Mouse (Mus musculus): ENCODE results near the gene Itgb3. TPM values are rescaled to one million over a fixed set of nuclear protein-coding genes. Genes with fewer than 3 reads are reported as not detected.

The Itgb3 gene
- polyA plus RNA-seq, 1 experiment from 2014 or later: 6.2 TPM

- no peaks in the 10 kb centered on the region for H3K36me3 ChIP-seq
- H3K4me2 ChIP-seq: 0 out of 2 replicates have a peak overlapping the region, but pooled peaks have one; percentile 10
- WGBS: 25% methylated on average over 12 of the region's 12 CpGs
These were observed 17.9 kb downstream of the Itgb3 start for GRCm38 (mm10) chr11:104625453-104626402.

GRCm38 (mm10) chr11:104626635-104627034, 18.8 kb downstream of the Itgb3 start:
- Histone ChIP-seq H3K9me3 (no peaks in the 10 kb centered on the region), H3K4me1 (peaks cover 21% of the 10 kb centered on the region), H3K27ac (peak overlapping the region; percentile 60; the same call in 1 of the 2 replicates), H3K4me2 (no peak overlapping the region), H3K4me3 (replicated peaks) (no peak overlapping the region), H3K27me3 (replicated peaks) (no peaks in the 10 kb centered on the region), H3K9ac (no peak overlapping the region), H3K36me3 (no peaks in the 10 kb centered on the region)
- no peak for ATAC-seq (ENCODE audit: insufficient read depth, low FRiP score, low read depth)

More at GRCm38 (mm10) chr11:104625453-104626402, 17.9 kb downstream of the Itgb3 start:
- H3K9me3 ChIP-seq: no peaks in the 10 kb centered on the region
- peak; percentile 69 for ATAC-seq (ENCODE audit: insufficient read depth, low FRiP score, low read depth)
- no peak overlapping the region for H3K4me3 ChIP-seq (replicated peaks)
- H3K9ac ChIP-seq: no peak overlapping the region
- no peaks in the 10 kb centered on the region for H3K27me3 ChIP-seq (replicated peaks)
- peak overlapping the region; percentile 90 for H3K27ac ChIP-seq
- peaks cover 21% of the 10 kb centered on the region for H3K4me1 ChIP-seq

- no peak overlapping the region for H3K4me3 ChIP-seq (replicated peaks)
- H3K27me3 ChIP-seq (replicated peaks): no peaks in the 10 kb centered on the region
- H3K36me3 ChIP-seq: no peaks in the 10 kb centered on the region
- no peaks in the 10 kb centered on the region for H3K9me3 ChIP-seq
- WGBS: 44% methylated on average over 11 of the region's 11 CpGs
- ATAC-seq (ENCODE audit: insufficient read depth, low FRiP score, low read depth): no peak
- no peak overlapping the region for H3K4me2 ChIP-seq
- H3K4me1 ChIP-seq: peaks cover 21% of the 10 kb centered on the region
- peak overlapping the region; percentile 44; the same call in 1 of the 2 replicates for H3K27ac ChIP-seq
- H3K9ac ChIP-seq: no peak overlapping the region
These were observed 20.0 kb downstream of the Itgb3 start for GRCm38 (mm10) chr11:104627616-104628301.

- H3K4me2 ChIP-seq: no peak overlapping the region
- no peak overlapping the region for H3K27ac ChIP-seq
- no peak for ATAC-seq (ENCODE audit: insufficient read depth, low FRiP score, low read depth)
- no peaks in the 10 kb centered on the region for H3K36me3 ChIP-seq
- H3K27me3 ChIP-seq (replicated peaks): no peaks in the 10 kb centered on the region
- H3K9ac ChIP-seq: no peak overlapping the region
- no peak overlapping the region for H3K4me3 ChIP-seq (replicated peaks)
- H3K4me1 ChIP-seq: peaks cover 21% of the 10 kb centered on the region
- WGBS: 82% methylated on average over 5 of the region's 5 CpGs
- no peaks in the 10 kb centered on the region for H3K9me3 ChIP-seq
These were observed 20.8 kb downstream of the Itgb3 start for GRCm38 (mm10) chr11:104628566-104628965.

- no peaks in the 10 kb centered on the region for H3K9me3 ChIP-seq
- no peak overlapping the region for H3K4me3 ChIP-seq (replicated peaks)
- H3K27ac ChIP-seq: no peak overlapping the region
- no peaks in the 10 kb centered on the region for H3K36me3 ChIP-seq
- ATAC-seq (ENCODE audit: insufficient read depth, low FRiP score, low read depth): no peak
- no peak overlapping the region for H3K4me2 ChIP-seq
- peaks cover 11% of the 10 kb centered on the region for H3K4me1 ChIP-seq
- no peaks in the 10 kb centered on the region for H3K27me3 ChIP-seq (replicated peaks)
- WGBS: 70% methylated on average over 7 of the region's 7 CpGs
- no peak overlapping the region for H3K9ac ChIP-seq
These were observed 22.5 kb downstream of the Itgb3 start for GRCm38 (mm10) chr11:104630185-104630835.

- WGBS: 62% methylated on average over 1 of the region's 1 CpGs
- peaks cover 1% of the 10 kb centered on the region for H3K4me1 ChIP-seq
- no peak for ATAC-seq (ENCODE audit: insufficient read depth, low FRiP score, low read depth)
- H3K4me2 ChIP-seq: no peak overlapping the region
- H3K4me3 ChIP-seq (replicated peaks): no peak overlapping the region
- H3K27ac ChIP-seq: no peak overlapping the region
- no peak overlapping the region for H3K9ac ChIP-seq
- H3K36me3 ChIP-seq: no peaks in the 10 kb centered on the region
- H3K27me3 ChIP-seq (replicated peaks): no peaks in the 10 kb centered on the region
- no peaks in the 10 kb centered on the region for H3K9me3 ChIP-seq
These were observed 23.5 kb downstream of the Itgb3 start for GRCm38 (mm10) chr11:104631306-104631705.

GRCm38 (mm10) chr11:104637010-104637409, 29.2 kb downstream of the Itgb3 start:
- H3K27ac ChIP-seq: no peak overlapping the region
- no peak overlapping the region for H3K4me3 ChIP-seq (replicated peaks)
- H3K27me3 ChIP-seq (replicated peaks): no peaks in the 10 kb centered on the region
- no peak overlapping the region for H3K9ac ChIP-seq
- H3K36me3 ChIP-seq: no peaks in the 10 kb centered on the region
- ATAC-seq (ENCODE audit: insufficient read depth, low FRiP score, low read depth): no peak
- H3K4me2 ChIP-seq: no peak overlapping the region
- H3K4me1 ChIP-seq: no peaks in the 10 kb centered on the region
- WGBS: 88% methylated on average over 14 of the region's 14 CpGs
- no peaks in the 10 kb centered on the region for H3K9me3 ChIP-seq

- WGBS: 76% methylated on average over 5 of the region's 5 CpGs
These were observed 30.2 kb downstream of the Itgb3 start for GRCm38 (mm10) chr11:104638006-104638405.

GRCm38 (mm10) chr11:104638906-104639305, 31.1 kb downstream of the Itgb3 start:
- ATAC-seq (ENCODE audit: insufficient read depth, low FRiP score, low read depth): no peak
- no peak overlapping the region for H3K27ac ChIP-seq
- no peaks in the 10 kb centered on the region for H3K9me3 ChIP-seq
- no peak overlapping the region for H3K4me2 ChIP-seq
- no peaks in the 10 kb centered on the region for H3K36me3 ChIP-seq
- no peaks in the 10 kb centered on the region for H3K27me3 ChIP-seq (replicated peaks)
- no peak overlapping the region for H3K9ac ChIP-seq
- no peak overlapping the region for H3K4me3 ChIP-seq (replicated peaks)
- H3K4me1 ChIP-seq: no peaks in the 10 kb centered on the region
- WGBS: 67% methylated on average over 2 of the region's 2 CpGs

More at GRCm38 (mm10) chr11:104638006-104638405, 30.2 kb downstream of the Itgb3 start:
- Histone ChIP-seq H3K9me3 (no peaks in the 10 kb centered on the region), H3K4me3 (replicated peaks) (no peak overlapping the region), H3K36me3 (no peaks in the 10 kb centered on the region), H3K27ac (no peak overlapping the region), H3K4me2 (no peak overlapping the region), H3K9ac (no peak overlapping the region), H3K27me3 (replicated peaks) (no peaks in the 10 kb centered on the region), H3K4me1 (no peaks in the 10 kb centered on the region)
- no peak for ATAC-seq (ENCODE audit: insufficient read depth, low FRiP score, low read depth)

GRCm38 (mm10) chr11:104639634-104640033, 31.8 kb downstream of the Itgb3 start:
- Histone ChIP-seq H3K4me1 (no peaks in the 10 kb centered on the region), H3K4me3 (replicated peaks) (no peak overlapping the region), H3K9ac (no peak overlapping the region), H3K27ac (no peak overlapping the region), H3K36me3 (no peaks in the 10 kb centered on the region), H3K9me3 (no peaks in the 10 kb centered on the region), H3K27me3 (replicated peaks) (no peaks in the 10 kb centered on the region), H3K4me2 (no peak overlapping the region)
- ATAC-seq (ENCODE audit: insufficient read depth, low FRiP score, low read depth): no peak
- WGBS: 67% methylated on average over 9 of the region's 9 CpGs

GRCm38 (mm10) chr11:104640894-104641293, 33.1 kb downstream of the Itgb3 start:
- no peak overlapping the region for H3K27ac ChIP-seq

More at GRCm38 (mm10) chr11:104640894-104641293, 33.1 kb downstream of the Itgb3 start:
- ATAC-seq (ENCODE audit: insufficient read depth, low FRiP score, low read depth): no peak
- Histone ChIP-seq H3K4me1 (no peaks in the 10 kb centered on the region), H3K36me3 (no peaks in the 10 kb centered on the region), H3K9ac (no peak overlapping the region), H3K4me3 (replicated peaks) (no peak overlapping the region), H3K4me2 (no peak overlapping the region), H3K27me3 (replicated peaks) (no peaks in the 10 kb centered on the region), H3K9me3 (no peaks in the 10 kb centered on the region)
- 76% methylated on average over 10 of the region's 10 CpGs for WGBS
